Mouse (Mus musculus): Measurements from ENCODE around the gene Cyb5r1. TPM values are rescaled to one million over a fixed set of nuclear protein-coding genes. Genes with fewer than 3 reads are reported as not detected.

Cyb5r1 gene
- 24.3 and 24.4 TPM in 2 replicates for polyA plus RNA-seq (2015; fragmentation: Nextera tagmentation; extraction: Ambion mirVana)

GRCm38 (mm10) chr1:134405509-134406413 lies at the start of gene Cyb5r1:
Gene Cyb5r1, plus strand, starts transcription at chr1:134405559.

GRCm38 (mm10) chr1:134361857-134362212 lies 43.5 kb upstream of the Cyb5r1 start, which contains the start of gene Tmem183a:
Gene Tmem183a, minus strand, starts transcription at chr1:134361979.

DNA sequence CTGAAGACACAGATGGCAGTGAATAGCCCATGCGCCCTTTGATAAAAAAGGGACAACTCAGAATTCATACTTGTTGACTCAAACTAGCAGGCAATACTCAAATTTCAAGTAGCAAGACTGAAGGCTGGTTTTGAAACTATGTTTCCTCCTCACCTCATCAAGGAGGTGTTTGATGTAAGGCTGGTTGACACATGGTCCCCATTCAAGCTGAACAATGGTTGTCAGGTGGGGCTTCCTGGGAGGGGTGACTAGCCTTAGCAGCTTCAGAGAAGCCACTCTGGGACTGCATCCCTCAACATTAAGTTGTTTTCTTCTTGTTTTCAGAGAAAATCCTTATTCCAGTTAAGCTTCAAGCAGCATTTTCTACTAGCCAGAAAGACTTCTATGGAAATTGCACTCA lies 19.7 kb upstream of the Cyb5r1 start, which contains the start of gene 4933406M09Rik:
4933406M09Rik (plus strand) TSS at position 275 of the 400 bp plus-strand sequence.

GRCm38 (mm10) chr1:134415168-134415831 lies 9.9 kb downstream of the Cyb5r1 start, which contains the start of gene Adipor1:
Gene Adipor1, plus strand, starts transcription at chr1:134415378.

DNA sequence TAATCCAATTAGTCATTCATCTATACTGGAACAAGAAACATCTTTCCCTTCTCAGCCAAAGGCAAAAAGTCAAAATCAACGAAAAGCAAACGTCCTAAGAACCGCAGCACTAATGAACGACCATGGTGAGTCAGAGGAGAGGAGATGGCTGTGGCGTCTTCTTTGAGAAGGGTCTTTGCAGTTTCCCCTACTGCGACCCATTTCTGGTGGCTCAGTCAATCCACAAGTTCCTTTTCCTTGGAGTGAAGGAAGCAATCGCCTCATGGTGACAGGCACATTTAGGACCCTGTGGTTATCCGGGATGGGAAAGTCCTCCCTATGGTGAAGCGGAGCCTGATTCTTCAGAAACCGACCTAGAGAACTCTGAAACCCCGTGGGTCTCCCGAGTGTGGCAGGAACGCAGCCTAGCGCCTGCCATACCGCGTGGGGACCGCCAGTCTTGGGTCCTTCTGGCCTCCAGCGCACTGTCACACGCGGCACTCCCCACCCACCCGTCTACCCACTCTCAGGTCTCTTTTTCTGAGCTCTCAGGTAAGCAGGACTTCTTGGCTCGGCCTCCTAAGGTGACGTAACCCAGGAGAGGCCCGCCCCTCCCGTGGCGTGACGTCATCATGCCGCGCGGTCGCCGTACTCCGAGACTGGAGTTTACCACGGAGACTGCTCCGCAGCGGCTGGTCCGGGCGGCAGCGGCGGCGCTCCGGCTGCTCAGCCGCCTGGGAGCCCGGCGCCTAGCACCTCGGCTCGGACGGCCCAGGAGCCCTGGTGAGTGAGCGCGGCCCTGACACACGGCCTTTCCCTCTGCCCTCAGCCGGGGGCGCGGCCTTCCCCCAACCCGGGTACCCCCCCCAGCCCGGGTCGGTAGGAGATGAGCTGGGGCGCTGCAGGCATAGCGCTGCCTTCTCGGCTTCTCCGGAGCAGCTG lies 49.8 kb downstream of the Cyb5r1 start, which contains the start of gene Klhl12:
Klhl12 (plus strand) TSS at position 628 of the 921 bp plus-strand sequence.

Other genes with a start within 250 kb of the Cyb5r1 start
- gene Chil1, start 223.4 kb upstream of the Cyb5r1 start, polyA plus RNA-seq (2015; fragmentation: Nextera tagmentation; extraction: Ambion mirVana) = 0.67 and 2.6 TPM in 2 replicates
- gene Mybph, start 212.1 kb upstream of the Cyb5r1 start, polyA plus RNA-seq (2015; fragmentation: Nextera tagmentation; extraction: Ambion mirVana) = 0.07 and 0.08 TPM in 2 replicates
- gene Adora1, start 170.1 kb upstream of the Cyb5r1 start, polyA plus RNA-seq (2015; fragmentation: Nextera tagmentation; extraction: Ambion mirVana) = 0.18 and 0.40 TPM in 2 replicates
- not detected in 2 replicates for gene Myog, start 115.6 kb upstream of the Cyb5r1 start, polyA plus RNA-seq (2015; fragmentation: Nextera tagmentation; extraction: Ambion mirVana)
- 2.4 and 2.6 TPM in 2 replicates for gene Ppfia4, start 72.6 kb upstream of the Cyb5r1 start, polyA plus RNA-seq (2015; fragmentation: Nextera tagmentation; extraction: Ambion mirVana)
- gene Tmem183a, start 43.6 kb upstream of the Cyb5r1 start, polyA plus RNA-seq (2015; fragmentation: Nextera tagmentation; extraction: Ambion mirVana) = 41.2 and 52.5 TPM in 2 replicates
- not detected in 2 replicates for gene 4933406M09Rik, start 19.6 kb upstream of the Cyb5r1 start, polyA plus RNA-seq (2015; fragmentation: Nextera tagmentation; extraction: Ambion mirVana)
- gene Adipor1, start 9.8 kb downstream of the Cyb5r1 start, polyA plus RNA-seq (2015; fragmentation: Nextera tagmentation; extraction: Ambion mirVana) = 99.2 and 102 TPM in 2 replicates
- 12.1 and 12.8 TPM in 2 replicates for gene Klhl12, start 50.0 kb downstream of the Cyb5r1 start, polyA plus RNA-seq (2015; fragmentation: Nextera tagmentation; extraction: Ambion mirVana)
- 27.2 and 27.4 TPM in 2 replicates for gene Rabif, start 89.1 kb downstream of the Cyb5r1 start, polyA plus RNA-seq (2015; fragmentation: Nextera tagmentation; extraction: Ambion mirVana)
- not detected in 2 replicates for gene Mgat4e, start 144.1 kb downstream of the Cyb5r1 start, polyA plus RNA-seq (2015; fragmentation: Nextera tagmentation; extraction: Ambion mirVana)
- 33.6 and 35.8 TPM in 2 replicates for gene Kdm5b, start 154.6 kb downstream of the Cyb5r1 start, polyA plus RNA-seq (2015; fragmentation: Nextera tagmentation; extraction: Ambion mirVana)
- 0.65 and 1.0 TPM in 2 replicates for gene Syt2, start 241.1 kb downstream of the Cyb5r1 start, polyA plus RNA-seq (2015; fragmentation: Nextera tagmentation; extraction: Ambion mirVana)